Mouse (Mus musculus): ENCODE measurements at regions not wholly inside any gene's neighbourhood (a gene's known extent, or its start where the extent isn't known, plus 50 kb on each side); places are given as distances from the start of the nearest gene placed in this dataset.

GRCm38 (mm10) chr7:34459834-34460495, 66.8 kb upstream of the Lsm14a start:
- TF ChIP-seq POLR2A (IDR thresholded peaks at IDR 0.05; ENCODE audit: low read depth, low read length) = no peak
- TF ChIP-seq CTCF (IDR thresholded peaks at IDR 0.05; ENCODE audit: borderline replicate concordance, insufficient read depth, low read length) = no peak
- H3K27ac ChIP-seq (ENCODE audit: insufficient read depth, low read length) = no peak overlapping the region
- no peak overlapping the region for H3K4me3 ChIP-seq (ENCODE audit: insufficient read depth, low read length)
- no peaks in the 10 kb centered on the region for H3K4me1 ChIP-seq (ENCODE audit: control insufficient read depth, insufficient read depth, low read length)

GRCm38 (mm10) chr7:34458851-34459250, 65.7 kb upstream of the Lsm14a start:
- no peaks in the 10 kb centered on the region for H3K4me1 ChIP-seq (ENCODE audit: control insufficient read depth, insufficient read depth, low read length)
- no peak overlapping the region for H3K27ac ChIP-seq (ENCODE audit: insufficient read depth, low read length)
- no peak for TF ChIP-seq POLR2A (IDR thresholded peaks at IDR 0.05; ENCODE audit: low read depth, low read length)
- no peak for TF ChIP-seq CTCF (IDR thresholded peaks at IDR 0.05; ENCODE audit: borderline replicate concordance, insufficient read depth, low read length)
- H3K4me3 ChIP-seq (ENCODE audit: insufficient read depth, low read length) = no peak overlapping the region

- H3K27ac ChIP-seq (ENCODE audit: insufficient read depth, low read length) = no peak overlapping the region
- H3K4me1 ChIP-seq (ENCODE audit: control insufficient read depth, insufficient read depth, low read length) = no peaks in the 10 kb centered on the region
- TF ChIP-seq CTCF (IDR thresholded peaks at IDR 0.05; ENCODE audit: borderline replicate concordance, insufficient read depth, low read length) (no peak), POLR2A (IDR thresholded peaks at IDR 0.05; ENCODE audit: low read depth, low read length) (no peak)
- no peak overlapping the region for H3K4me3 ChIP-seq (ENCODE audit: insufficient read depth, low read length)
Measured at GRCm38 (mm10) chr7:34448364-34448763, 55.2 kb upstream of the Lsm14a start.

- Histone ChIP-seq H3K4me3 (ENCODE audit: insufficient read depth, low read length) (no peak overlapping the region), H3K4me1 (ENCODE audit: control insufficient read depth, insufficient read depth, low read length) (no peaks in the 10 kb centered on the region), H3K27ac (ENCODE audit: insufficient read depth, low read length) (no peak overlapping the region)
- no peak for TF ChIP-seq POLR2A (IDR thresholded peaks at IDR 0.05; ENCODE audit: low read depth, low read length)
- TF ChIP-seq CTCF (IDR thresholded peaks at IDR 0.05; ENCODE audit: borderline replicate concordance, insufficient read depth, low read length) = no peak
Measured at GRCm38 (mm10) chr7:34444263-34444662, 51.1 kb upstream of the Lsm14a start.

Measured in embryonic fibroblast, embryonic 13.5 days (primary cell).